Mouse (Mus musculus) heart, embryonic 14.5 days (tissue): ENCODE results near the gene Tmem217. TPM values are rescaled to one million over a fixed set of nuclear protein-coding genes. Genes with fewer than 3 reads are reported as not detected.
A peak's percentile ranks its signal among the peaks of the same experiment; 100 is the strongest.
"Not testable (repeated sequence)": the region's sequence is repeated elsewhere in the genome, so short reads cannot be mapped to it uniquely, and the experiment has no call there.

Source experiments
- ATAC-seq: fragments of 200-750 bp; cut with Nextera tagmentation; 2 replicates; pipeline ENCODE4 v1.8.0; 2017; ENCODE audit warnings: low read depth, moderate TSS enrichment; ENCODE audit not compliant: insufficient number of reproducible peaks, insufficient read depth, low FRiP score
- H3K27ac ChIP-seq, 2 experiments: fragments of 200-500 bp in 1 of 2; fragments of 300-500 bp in 1 of 2; sonication (generic) in 1 of 2; replicated peaks in 1 of 2; 2 replicates each; pipeline ENCODE4 v1.5.1; 2012 to 2014; ENCODE audit warnings: low read depth in 2 of 2, low read length in 2 of 2, control low read depth in 1 of 2, mild to moderate bottlenecking in 1 of 2, mixed read lengths in 1 of 2; ENCODE audit not compliant: control insufficient read depth in 1 of 2, insufficient read depth in 1 of 2
- H3K27me3 ChIP-seq: fragments of 300-500 bp; sonication (generic); 2 replicates; pipeline ENCODE4 v1.6.1; 2014; ENCODE audit warnings: mild to moderate bottlenecking, low read length, control low read depth; ENCODE audit not compliant: control insufficient read depth, insufficient read depth
- H3K36me3 ChIP-seq: fragments of 300-500 bp; sonication (generic); 2 replicates; pipeline ENCODE4 v1.6.1; 2014; ENCODE audit warnings: mild to moderate bottlenecking, control low read depth, low read length, mixed read lengths; ENCODE audit not compliant: control insufficient read depth, insufficient read depth
- H3K4me1 ChIP-seq, 2 experiments: fragments of 200-500 bp in 1 of 2; fragments of 300-500 bp in 1 of 2; sonication (generic) in 1 of 2; 2 replicates each; pipeline ENCODE4 v1.6.1; 2012 to 2014; ENCODE audit warnings: low read length in 2 of 2, control low read depth in 1 of 2, mixed read lengths in 1 of 2; ENCODE audit not compliant: control insufficient read depth in 2 of 2, insufficient read depth in 2 of 2
- H3K4me2 ChIP-seq: fragments of 300-500 bp; sonication (generic); 2 replicates; pipeline ENCODE4 v1.6.1; 2014; ENCODE audit warnings: mild to moderate bottlenecking, low read length
- H3K4me3 ChIP-seq, 2 experiments: fragments of 200-500 bp in 1 of 2; fragments of 300-500 bp in 1 of 2; sonication (generic) in 1 of 2; 2 replicates each; pipeline ENCODE4 v1.5.1; 2012 to 2014; ENCODE audit warnings: low read length in 2 of 2, mild to moderate bottlenecking in 2 of 2, control low read depth in 1 of 2, low read depth in 1 of 2, moderate library complexity in 1 of 2; ENCODE audit not compliant: control insufficient read depth in 1 of 2, insufficient read depth in 1 of 2
- H3K9ac ChIP-seq: fragments of 300-500 bp; sonication (generic); 2 replicates; pipeline ENCODE4 v1.6.1; 2014; ENCODE audit warnings: mild to moderate bottlenecking, low read length
- H3K9me3 ChIP-seq: fragments of 300-500 bp; sonication (generic); 2 replicates; pipeline ENCODE4 v1.6.1; 2016; ENCODE audit warnings: low read length, control low read depth; ENCODE audit not compliant: control insufficient read depth
- WGBS: fragments of 180-500 bp; shearing (Covaris S2); extraction: QIAGEN DNeasy Blood & Tissue Kit; methylation state at CpG from one replicate; pipeline ENCODE4 v1.1.7; 2014; 5-methylcytosine and 5-hydroxymethylcytosine counted together
- polyA plus RNA-seq: library from polyadenylated mRNA; unstranded; fragments of >200 nt; fragmentation: Nextera tagmentation; extraction: Ambion mirVana; gene quantifications from 2 replicates; pipeline ENCODE4 v1.2.1, GENCODE M21; 2014

Gene Tmem217
- polyA plus RNA-seq, 1 experiment from 2014 or later = 0.41 TPM

DNA sequence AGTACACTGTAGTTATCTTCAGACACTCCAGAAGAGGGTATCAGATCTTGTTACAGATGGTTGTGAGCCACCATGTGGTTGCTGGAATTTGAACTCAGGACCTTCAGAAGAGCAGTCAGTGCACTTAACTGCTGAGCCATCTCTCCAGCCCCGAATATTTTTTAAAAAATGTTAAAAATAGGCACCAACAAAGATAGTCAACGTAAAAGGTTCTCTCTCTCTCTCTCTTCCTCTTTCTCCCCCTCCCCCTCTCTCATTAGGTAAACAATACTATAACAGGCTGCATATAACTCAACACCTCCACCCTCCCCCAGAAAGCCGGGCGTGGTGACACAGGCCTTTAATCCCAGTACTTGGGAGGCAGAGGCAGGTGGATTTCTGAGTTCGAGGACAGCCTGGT lies 33.5 kb downstream of the Tmem217 start:
- ATAC-seq, H3K4me1 ChIP-seq, H3K36me3 ChIP-seq, H3K27ac ChIP-seq, H3K9ac ChIP-seq, H3K9me3 ChIP-seq, H3K27me3 ChIP-seq, H3K4me3 ChIP-seq, H3K4me2 ChIP-seq: not testable (repeated sequence)
- WGBS = 85% methylated on average over 5 of the region's 5 CpGs

DNA sequence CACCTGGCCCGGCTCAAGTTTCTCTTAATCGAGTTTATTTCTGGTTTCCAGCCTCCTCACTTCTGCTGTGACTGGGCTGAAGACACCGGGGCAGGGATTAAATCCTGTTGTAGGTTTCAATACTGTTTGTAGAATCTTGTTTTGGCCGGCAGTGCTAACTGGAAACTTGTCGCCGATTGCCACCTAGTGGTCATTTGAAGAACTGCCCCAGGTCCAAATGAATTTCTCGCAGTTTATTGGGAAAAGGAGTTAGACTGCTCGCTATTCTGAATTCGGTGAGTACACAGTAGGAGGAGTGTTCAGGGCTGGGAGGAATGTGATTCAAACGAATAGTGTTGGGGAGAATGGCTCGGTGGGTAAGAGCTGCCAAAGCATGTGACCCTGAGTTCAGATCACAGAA lies 37.8 kb downstream of the Tmem217 start:
- WGBS = 4% methylated on average over 11 of the region's 11 CpGs
- H3K36me3 ChIP-seq = no peaks in the 10 kb centered on the region
- H3K27me3 ChIP-seq = no peaks in the 10 kb centered on the region
- no peaks in the 10 kb centered on the region for H3K9me3 ChIP-seq
- no peak overlapping the region for H3K27ac ChIP-seq
- no peak overlapping the region for H3K4me2 ChIP-seq
- H3K4me3 ChIP-seq = no peak overlapping the region
- 0 out of 4 replicates have a peak, but pooled peaks cover 0 to 2% of the 10 kb centered on the region in 2 experiments for H3K4me1 ChIP-seq
- H3K9ac ChIP-seq = no peak overlapping the region
- no peak for ATAC-seq

DNA sequence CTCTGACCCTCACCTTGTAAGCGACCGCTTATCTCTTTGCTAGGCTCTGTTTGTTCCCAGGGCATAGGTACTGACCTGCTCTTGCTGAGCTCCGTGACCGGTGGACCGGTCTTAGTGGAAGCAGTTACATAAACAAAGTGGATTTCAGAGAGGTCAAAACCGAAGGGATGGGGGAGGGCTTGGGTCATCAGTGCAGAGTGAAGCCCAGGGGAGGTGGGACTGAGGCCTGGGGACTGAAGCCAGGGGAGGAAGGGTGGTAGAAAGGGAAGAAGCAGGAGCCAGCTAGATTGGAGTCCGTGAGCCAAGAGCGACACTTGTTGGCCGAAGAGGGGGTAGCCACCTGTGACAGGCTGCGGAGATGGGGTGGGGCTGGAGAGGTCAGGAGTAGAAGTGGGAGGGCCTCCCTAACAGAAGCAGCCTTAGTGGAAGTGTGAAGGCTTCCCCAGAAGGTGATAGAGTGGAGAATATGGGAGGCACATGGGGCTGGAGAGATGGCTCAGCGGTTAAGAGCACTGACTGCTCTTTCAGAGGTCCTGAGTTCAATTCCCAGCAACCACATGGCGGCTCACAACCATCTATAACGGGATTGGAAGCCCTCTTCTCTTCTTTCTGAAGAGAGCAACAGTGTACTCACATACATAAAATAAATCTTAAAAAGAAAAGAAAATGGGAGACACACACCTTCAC lies 39.0 kb downstream of the Tmem217 start:
- no peak overlapping the region for H3K4me2 ChIP-seq
- no peak overlapping the region; the same call in 1 of the 2 replicates for H3K9ac ChIP-seq
- ATAC-seq = peak; percentile 76
- 33% methylated on average over 13 of the region's 13 CpGs for WGBS
- H3K9me3 ChIP-seq = no peaks in the 10 kb centered on the region
- no peak overlapping the region for H3K27ac ChIP-seq
- 0 out of 4 replicates have a peak, but pooled peaks cover 0 to 2% of the 10 kb centered on the region in 2 experiments for H3K4me1 ChIP-seq
- H3K27me3 ChIP-seq = no peaks in the 10 kb centered on the region
- H3K36me3 ChIP-seq = no peaks in the 10 kb centered on the region
- H3K4me3 ChIP-seq = no peak overlapping the region

GRCm38 (mm10) chr17:29510691-29511090 lies 41.5 kb downstream of the Tmem217 start:
- Histone ChIP-seq H3K9ac (no peak overlapping the region), H3K27me3 (no peaks in the 10 kb centered on the region), H3K4me3 (no peak overlapping the region), H3K4me2 (no peak overlapping the region), H3K27ac (no peak overlapping the region), H3K4me1 (0 out of 4 replicates have a peak, but pooled peaks cover 0 to 2% of the 10 kb centered on the region in 2 experiments), H3K36me3 (no peaks in the 10 kb centered on the region), H3K9me3 (no peaks in the 10 kb centered on the region)
- WGBS = 62% methylated on average over 8 of the region's 8 CpGs
- no peak for ATAC-seq

GRCm38 (mm10) chr17:29508927-29509608 lies 43.1 kb downstream of the Tmem217 start:
- H3K36me3 ChIP-seq = no peaks in the 10 kb centered on the region
- H3K27me3 ChIP-seq = no peaks in the 10 kb centered on the region
- H3K9me3 ChIP-seq = no peaks in the 10 kb centered on the region
- no peak overlapping the region for H3K4me2 ChIP-seq
- no peak for ATAC-seq
- WGBS = 73% methylated on average over 12 of the region's 12 CpGs
- no peaks in the 10 kb centered on the region for H3K4me1 ChIP-seq
- no peak overlapping the region for H3K9ac ChIP-seq
- H3K27ac ChIP-seq = no peak overlapping the region
- H3K4me3 ChIP-seq = no peak overlapping the region

DNA sequence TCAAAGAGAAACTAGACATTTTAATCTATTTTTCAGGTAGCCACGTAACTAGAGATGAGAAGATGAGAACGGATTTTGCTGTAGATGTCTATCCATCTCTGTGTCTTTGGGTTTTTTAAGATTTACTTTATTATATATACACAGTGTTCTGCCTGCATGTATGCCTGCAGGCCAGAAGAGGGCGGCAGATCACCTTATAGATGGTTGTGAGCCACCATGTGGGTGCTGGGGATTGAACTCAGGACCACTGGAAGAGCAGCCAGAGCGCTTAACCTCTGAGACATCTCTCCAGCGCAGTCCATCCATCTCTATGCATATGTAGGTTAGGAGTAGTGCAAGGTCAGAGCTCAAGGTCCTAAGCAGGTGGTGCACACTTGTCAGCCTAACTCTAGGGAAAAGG lies 48.5 kb downstream of the Tmem217 start:
- WGBS = 81% methylated on average over 5 of the region's 5 CpGs
- peak overlapping the region; percentile 60; the same call in 1 of the 2 replicates for H3K4me2 ChIP-seq
- no peaks in the 10 kb centered on the region for H3K36me3 ChIP-seq
- H3K9ac ChIP-seq = no peak overlapping the region
- ATAC-seq = no peak
- no peak overlapping the region for H3K4me3 ChIP-seq
- no peaks in the 10 kb centered on the region for H3K9me3 ChIP-seq
- H3K27me3 ChIP-seq = no peaks in the 10 kb centered on the region
- peaks cover 6 to 10% of the 10 kb centered on the region in 2 experiments; a peak in 3 of 4 replicates for H3K4me1 ChIP-seq
- H3K27ac ChIP-seq = no peak overlapping the region

DNA sequence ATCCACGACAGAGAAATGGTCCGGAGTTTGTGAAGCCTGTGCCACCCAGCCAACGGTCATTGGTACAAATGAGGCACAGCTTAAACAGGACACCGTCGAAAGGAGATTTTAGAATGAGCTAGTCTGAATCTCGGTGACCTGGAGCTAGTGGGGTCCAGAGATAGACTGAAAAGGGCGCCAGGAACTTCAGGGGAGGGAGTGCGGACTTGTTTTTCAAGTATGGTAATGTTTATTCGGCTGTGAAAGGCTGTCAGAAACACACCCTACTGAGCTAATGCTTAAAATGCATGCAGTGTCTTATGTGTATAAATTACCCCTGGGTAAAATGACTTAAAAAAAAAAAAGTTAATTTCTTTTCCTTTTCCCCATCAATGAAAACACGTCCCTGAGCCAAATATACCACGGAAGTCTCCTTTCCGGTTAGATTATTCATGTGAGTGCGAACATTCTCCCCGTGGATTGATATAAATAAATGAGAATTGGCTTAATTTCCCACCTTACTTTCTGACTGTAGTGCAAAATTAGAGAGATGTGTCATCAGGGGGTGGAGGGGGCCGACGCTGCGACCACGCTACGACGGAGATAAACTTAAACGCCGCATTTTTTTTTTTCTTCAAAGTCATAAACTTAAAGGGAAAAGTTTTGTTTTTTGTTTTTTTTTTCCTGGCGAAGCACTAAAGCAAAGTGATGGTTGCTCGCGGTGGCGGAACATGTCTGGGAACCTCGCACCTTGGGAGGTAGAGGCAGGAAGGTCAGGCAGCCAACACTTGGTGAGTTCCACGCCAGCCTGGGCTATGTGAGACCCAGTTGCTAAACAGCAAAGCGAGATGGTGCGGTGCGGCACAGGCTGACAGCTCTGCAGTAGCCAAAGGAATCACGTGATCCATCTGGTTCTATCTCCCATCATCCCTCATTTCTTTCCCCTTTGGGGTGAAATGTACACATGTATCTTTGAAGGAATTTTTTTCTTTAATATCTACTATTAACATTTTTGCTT lies 49.2 kb downstream of the Tmem217 start:
- Histone ChIP-seq H3K27ac (peak overlapping the region in 1 of 2 experiments; percentile 3; a peak in 1 of 4 replicates), H3K36me3 (no peaks in the 10 kb centered on the region), H3K27me3 (no peaks in the 10 kb centered on the region), H3K9me3 (no peaks in the 10 kb centered on the region), H3K9ac (peak overlapping the region; percentile 46), H3K4me2 (peak overlapping the region; percentile 60), H3K4me1 (peaks cover 6 to 10% of the 10 kb centered on the region in 2 experiments; a peak in 3 of 4 replicates), H3K4me3 (peak overlapping the region; percentile 25; a peak in 3 of 4 replicates)
- 12% methylated on average over 32 of the region's 32 CpGs for WGBS
- no peak for ATAC-seq
